Mouse (Mus musculus) limb, embryonic 12.5 days (tissue): ENCODE results near the gene 6430571L13Rik. TPM values are rescaled to one million over a fixed set of nuclear protein-coding genes. Genes with fewer than 3 reads are reported as not detected.

Experiments
- ATAC-seq: fragments of 200-750 bp; cut with Nextera tagmentation; 2 replicates; pipeline ENCODE4 v1.8.0; 2017; ENCODE audit warnings: low read depth, moderate TSS enrichment; ENCODE audit not compliant: insufficient number of reproducible peaks, insufficient read depth, low FRiP score, low TSS enrichment
- H3K27ac ChIP-seq: fragments of 300-500 bp; sonication (generic); 2 replicates; pipeline ENCODE4 v1.5.1; 2016; ENCODE audit warnings: mild to moderate bottlenecking, moderate library complexity
- H3K27me3 ChIP-seq: fragments of 300-500 bp; sonication (generic); 2 replicates; pipeline ENCODE4 v1.6.1; 2016; ENCODE audit warnings: mild to moderate bottlenecking, moderate library complexity
- H3K36me3 ChIP-seq: fragments of 300-500 bp; sonication (generic); 2 replicates; pipeline ENCODE4 v1.6.1; 2016; ENCODE audit warnings: mild to moderate bottlenecking, moderate library complexity
- H3K4me1 ChIP-seq: fragments of 300-500 bp; sonication (generic); replicated peaks from 2 replicates; pipeline ENCODE4 v1.6.1; 2016
- H3K4me2 ChIP-seq: fragments of 300-500 bp; sonication (generic); 2 replicates; pipeline ENCODE4 v1.6.1; 2016; ENCODE audit warnings: mild to moderate bottlenecking, moderate library complexity
- H3K4me3 ChIP-seq: fragments of 300-500 bp; sonication (generic); replicated peaks from 2 replicates; pipeline ENCODE4 v1.5.1; 2016; ENCODE audit warnings: mild to moderate bottlenecking
- H3K9ac ChIP-seq: fragments of 300-500 bp; sonication (generic); replicated peaks from 2 replicates; pipeline ENCODE4 v1.6.1; 2016; ENCODE audit warnings: mild to moderate bottlenecking, moderate library complexity
- H3K9me3 ChIP-seq: fragments of 300-500 bp; sonication (generic); 2 replicates; pipeline ENCODE4 v1.6.1; 2016; ENCODE audit warnings: mild to moderate bottlenecking, moderate library complexity
- WGBS: fragments of 180-500 bp; shearing (Covaris S2); methylation state at CpG from one replicate; pipeline ENCODE4 v1.1.7; 2016; 5-methylcytosine and 5-hydroxymethylcytosine counted together
- polyA plus RNA-seq: library from polyadenylated mRNA; unstranded; fragments of >200 nt; fragmentation: Nextera tagmentation; extraction: Ambion mirVana; gene quantifications from 2 replicates; pipeline ENCODE4 v1.2.1, GENCODE M21; 2016

Gene 6430571L13Rik
- polyA plus RNA-seq, 1 experiment from 2014 or later: 1.4 TPM

DNA sequence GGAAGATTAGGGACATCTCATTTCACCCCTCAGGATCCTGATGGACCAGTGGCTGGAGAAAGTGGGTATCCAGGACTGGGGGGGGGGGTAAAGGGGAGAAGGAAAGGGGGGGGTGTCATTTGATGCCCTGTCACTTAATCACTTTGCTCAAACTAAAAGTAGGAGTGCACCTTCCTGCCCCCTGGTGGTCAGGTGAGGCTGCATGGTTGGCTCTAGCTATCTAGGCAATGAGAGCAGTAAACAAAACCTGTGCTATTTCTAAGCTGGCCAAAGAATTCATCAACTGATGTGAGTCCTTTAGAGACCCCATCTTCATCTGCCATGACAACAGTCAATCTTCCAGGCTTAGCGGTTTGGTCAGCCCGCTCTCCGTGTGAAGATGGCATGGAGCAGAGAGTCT is 46.3 kb downstream of the 6430571L13Rik start:
- no peak overlapping the region for H3K4me3 ChIP-seq
- H3K36me3 ChIP-seq: no peaks in the 10 kb centered on the region
- no peak for ATAC-seq
- no peak overlapping the region for H3K27ac ChIP-seq
- peaks cover 11% of the 10 kb centered on the region; the same call in 1 of the 2 replicates for H3K4me1 ChIP-seq
- no peak overlapping the region for H3K4me2 ChIP-seq
- WGBS: 58% methylated on average over 3 of the region's 3 CpGs
- H3K27me3 ChIP-seq: peaks cover 82% of the 10 kb centered on the region
- H3K9me3 ChIP-seq: no peaks in the 10 kb centered on the region
- H3K9ac ChIP-seq: no peak overlapping the region

DNA sequence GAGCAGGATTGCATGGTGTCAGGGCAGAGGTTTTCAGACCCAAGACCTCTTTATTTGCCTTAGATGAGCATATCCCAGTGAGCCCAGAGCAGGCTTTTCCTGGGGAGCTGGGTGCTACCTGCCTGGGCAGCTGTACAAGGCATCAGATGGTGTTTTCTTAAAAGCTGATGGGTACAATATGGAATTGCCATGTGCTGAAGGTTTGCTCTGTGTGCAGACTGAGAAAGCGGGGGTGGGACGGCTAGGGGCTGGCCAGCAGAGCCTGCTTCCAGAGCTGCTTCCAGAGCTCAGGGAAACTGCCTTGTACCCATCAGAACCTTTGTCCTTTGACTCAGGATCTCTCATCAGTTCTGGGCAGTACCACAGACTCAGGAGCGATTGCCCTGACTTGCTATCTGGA is 47.3 kb downstream of the 6430571L13Rik start:
- Histone ChIP-seq H3K27ac (no peak overlapping the region), H3K9me3 (no peaks in the 10 kb centered on the region), H3K9ac (no peak overlapping the region), H3K4me1 (peaks cover 11% of the 10 kb centered on the region; the same call in 1 of the 2 replicates), H3K4me3 (no peak overlapping the region), H3K4me2 (no peak overlapping the region), H3K36me3 (no peaks in the 10 kb centered on the region), H3K27me3 (peaks cover 73% of the 10 kb centered on the region)
- no peak for ATAC-seq
- WGBS: 89% methylated on average over 3 of the region's 3 CpGs

DNA sequence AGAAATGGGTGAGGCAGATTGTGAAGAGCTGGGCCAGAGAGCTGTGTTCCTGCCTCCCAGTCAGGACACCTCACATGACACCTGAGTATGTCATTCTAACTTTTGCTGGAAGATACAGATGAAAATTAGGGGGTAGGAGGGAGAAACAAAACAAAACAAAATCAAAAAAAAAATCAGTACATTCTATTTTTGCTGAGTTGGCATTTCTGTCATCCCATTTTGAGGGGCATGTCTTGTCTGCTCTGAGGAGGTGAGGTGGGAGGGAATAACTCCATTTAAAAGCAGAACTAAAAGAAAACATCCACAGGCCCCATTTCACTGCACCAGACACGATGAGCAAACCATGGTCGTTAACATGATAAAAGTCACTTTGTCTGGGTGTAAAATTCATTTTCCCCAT is 47.9 kb downstream of the 6430571L13Rik start:
- H3K9ac ChIP-seq: no peak overlapping the region
- WGBS: 55% methylated on average over 2 of the region's 2 CpGs
- no peak overlapping the region for H3K27ac ChIP-seq
- H3K4me1 ChIP-seq: peaks cover 11% of the 10 kb centered on the region; the same call in 1 of the 2 replicates
- H3K4me3 ChIP-seq: no peak overlapping the region
- no peak overlapping the region for H3K4me2 ChIP-seq
- H3K9me3 ChIP-seq: no peaks in the 10 kb centered on the region
- no peaks in the 10 kb centered on the region for H3K36me3 ChIP-seq
- peaks cover 70% of the 10 kb centered on the region for H3K27me3 ChIP-seq
- ATAC-seq: no peak

DNA sequence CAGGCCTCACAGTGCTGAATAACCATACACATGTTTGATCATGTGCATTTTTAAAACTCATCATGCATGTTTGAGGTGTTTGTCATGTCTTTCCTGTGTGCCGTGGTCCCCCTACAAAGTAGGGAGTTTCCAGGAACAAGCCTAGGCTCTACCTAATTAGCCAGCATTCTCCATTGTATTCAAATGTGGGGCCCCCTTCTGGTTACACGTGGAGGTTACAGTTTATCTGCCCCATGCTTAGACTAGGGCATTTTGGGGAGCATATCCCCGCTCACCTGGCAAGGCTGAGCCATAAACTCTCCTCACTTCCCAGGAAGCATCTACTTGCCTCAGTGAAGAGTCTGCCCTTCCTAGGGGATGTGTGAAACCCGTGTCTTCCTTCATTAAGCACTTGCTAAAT is 56.0 kb downstream of the 6430571L13Rik start:
- Histone ChIP-seq H3K4me2 (no peak overlapping the region), H3K27me3 (peaks cover 73% of the 10 kb centered on the region)
- WGBS: 36% methylated on average over 4 of the region's 4 CpGs

DNA sequence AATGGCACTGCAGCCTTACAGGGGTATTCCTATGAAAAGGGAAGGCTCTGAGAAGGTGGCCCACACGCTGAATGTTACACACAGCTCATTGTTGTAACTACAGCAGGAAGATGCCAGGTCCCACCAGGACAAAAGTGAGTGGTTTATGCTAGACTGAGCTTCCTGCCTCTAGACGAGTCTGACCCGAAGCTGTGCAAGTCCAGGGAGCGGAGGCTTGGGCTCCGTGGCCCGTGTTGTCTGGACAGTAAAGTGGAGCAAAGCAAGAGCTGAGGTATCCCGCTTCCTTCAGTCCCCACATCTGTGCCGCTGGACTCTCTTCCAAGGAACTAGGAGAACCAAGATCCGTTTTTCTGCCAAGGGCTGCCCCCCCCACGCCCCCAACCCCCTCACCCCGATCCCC is 58.6 kb downstream of the 6430571L13Rik start:
- Histone ChIP-seq H3K4me3 (peak overlapping the region; percentile 63), H3K27me3 (peaks cover 95% of the 10 kb centered on the region), H3K9ac (no peak overlapping the region), H3K4me2 (peak overlapping the region; percentile 95), H3K36me3 (no peaks in the 10 kb centered on the region), H3K9me3 (no peaks in the 10 kb centered on the region), H3K27ac (no peak overlapping the region), H3K4me1 (peaks cover 11% of the 10 kb centered on the region)
- ATAC-seq: no peak
- 22% methylated on average over 11 of the region's 11 CpGs for WGBS

More for the DNA sequence above, 56.0 kb downstream of the 6430571L13Rik start:
- Histone ChIP-seq H3K4me1 (peaks cover 11% of the 10 kb centered on the region), H3K36me3 (no peaks in the 10 kb centered on the region), H3K27ac (no peak overlapping the region), H3K9ac (no peak overlapping the region), H3K4me3 (no peak overlapping the region), H3K9me3 (no peaks in the 10 kb centered on the region)
- ATAC-seq: no peak

DNA sequence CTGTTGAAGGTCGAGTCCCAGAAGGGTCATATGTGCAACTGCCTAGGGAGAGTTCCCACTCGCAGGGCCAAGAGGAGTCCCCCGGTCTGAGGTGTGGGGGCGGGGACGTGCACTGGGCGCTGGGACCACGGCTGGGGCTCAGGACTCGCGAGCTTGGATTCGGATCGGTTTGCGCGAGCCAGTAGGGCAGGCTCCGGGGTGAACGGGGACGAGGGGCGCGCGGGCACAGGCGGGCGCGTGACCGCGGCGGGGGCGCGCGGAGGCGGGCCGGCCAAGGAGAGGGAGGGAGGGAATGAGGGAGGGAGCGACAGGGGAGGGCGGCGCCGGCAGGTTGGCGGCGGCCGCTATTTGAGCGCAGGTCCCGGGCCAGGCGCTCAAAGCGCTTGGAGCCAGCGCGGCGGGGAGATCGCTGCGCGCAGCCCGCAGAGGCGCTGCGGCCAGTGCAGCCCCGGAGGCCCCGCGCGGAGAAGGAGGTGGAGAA is 59.1 kb downstream of the 6430571L13Rik start, which contains the start of gene Cacna2d2:
Gene Cacna2d2, plus strand, starts transcription at position 122 of the 481 bp plus-strand sequence.
- peak within 1 kb of the TSS; percentile 52 for H3K9ac ChIP-seq
- H3K4me2 ChIP-seq: peak within 1 kb of the TSS; percentile 95
- H3K4me1 ChIP-seq: peaks cover 11% of the 10 kb centered on the region
- ATAC-seq: peak; percentile 49
- H3K27ac ChIP-seq: no peak within 1 kb of the TSS
- no peaks in the 10 kb centered on the region for H3K9me3 ChIP-seq
- H3K27me3 ChIP-seq: peaks cover 99% of the 10 kb centered on the region
- peak within 1 kb of the TSS; percentile 63 for H3K4me3 ChIP-seq
- no peaks in the 10 kb centered on the region for H3K36me3 ChIP-seq
- WGBS: under 1% methylated on average over 44 of the region's 54 CpGs

GRCm38 (mm10) chr9:107400060-107400511 is 59.7 kb downstream of the 6430571L13Rik start:
- H3K27ac ChIP-seq: no peak overlapping the region
- H3K4me1 ChIP-seq: peaks cover 11% of the 10 kb centered on the region
- under 1% methylated on average over 40 of the region's 45 CpGs for WGBS
- H3K27me3 ChIP-seq: peaks cover 97% of the 10 kb centered on the region
- H3K4me2 ChIP-seq: peak overlapping the region; percentile 95
- H3K9me3 ChIP-seq: no peaks in the 10 kb centered on the region
- no peaks in the 10 kb centered on the region for H3K36me3 ChIP-seq
- H3K4me3 ChIP-seq: peak overlapping the region; percentile 63
- peak; percentile 33; the same call in 1 of the 2 replicates for ATAC-seq
- H3K9ac ChIP-seq: peak overlapping the region; percentile 52

DNA sequence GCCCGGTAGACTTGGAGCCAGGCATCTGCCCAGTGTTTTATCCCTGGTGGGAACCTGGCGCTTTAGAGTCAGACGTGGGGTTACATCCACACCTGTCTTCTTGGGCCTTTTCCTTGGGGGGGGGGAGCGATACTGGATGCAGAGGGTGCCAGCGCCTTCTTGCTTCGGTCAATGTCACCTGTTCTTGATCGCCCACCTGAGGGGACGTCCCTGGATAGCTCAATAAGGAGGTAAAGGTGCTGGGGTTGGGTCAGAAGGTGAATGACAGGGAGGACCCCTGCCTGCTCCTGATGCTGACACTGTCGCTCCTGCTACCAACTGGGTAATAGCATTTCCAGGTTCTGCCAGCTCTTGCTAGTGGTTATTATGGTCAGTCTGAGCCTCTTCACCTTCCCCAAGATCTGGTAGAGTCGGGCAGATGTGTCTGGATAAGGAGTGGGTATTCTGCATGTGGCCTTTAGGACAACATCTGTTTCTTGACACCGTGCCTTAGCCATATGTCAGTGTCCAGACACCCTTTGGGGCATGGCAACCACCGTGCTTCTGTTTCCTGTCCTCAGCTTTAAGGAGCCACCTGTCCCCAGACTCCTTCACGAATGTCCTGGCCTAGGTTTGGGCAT is 60.4 kb downstream of the 6430571L13Rik start:
- H3K4me1 ChIP-seq: peaks cover 11% of the 10 kb centered on the region
- no peak overlapping the region for H3K27ac ChIP-seq
- peak overlapping the region; percentile 63 for H3K4me3 ChIP-seq
- H3K27me3 ChIP-seq: peaks cover 96% of the 10 kb centered on the region
- H3K36me3 ChIP-seq: no peaks in the 10 kb centered on the region
- ATAC-seq: no peak
- WGBS: 7% methylated on average over 13 of the region's 13 CpGs
- H3K9me3 ChIP-seq: no peaks in the 10 kb centered on the region
- H3K9ac ChIP-seq: peak overlapping the region; percentile 52; the same call in 1 of the 2 replicates
- peak overlapping the region; percentile 95 for H3K4me2 ChIP-seq

Other genes with a start within 250 kb of the 6430571L13Rik start
- gene Dock3, start 108.7 kb upstream of the 6430571L13Rik start, polyA plus RNA-seq: 0.65 and 1.0 TPM in 2 replicates
- gene Mapkapk3, start 50.7 kb upstream of the 6430571L13Rik start, polyA plus RNA-seq: 5.5 and 6.7 TPM in 2 replicates
- gene Cish, start 44.6 kb upstream of the 6430571L13Rik start, polyA plus RNA-seq: 4.2 and 8.1 TPM in 2 replicates
- gene Hemk1, start 2.3 kb upstream of the 6430571L13Rik start, polyA plus RNA-seq: 10.6 and 11.6 TPM in 2 replicates
- 0.37 and 0.49 TPM in 2 replicates for gene Cacna2d2, start 59.0 kb downstream of the 6430571L13Rik start, polyA plus RNA-seq
- gene Tmem115, start 193.3 kb downstream of the 6430571L13Rik start, polyA plus RNA-seq: 47.0 and 47.7 TPM in 2 replicates
- gene Cyb561d2, start 201.6 kb downstream of the 6430571L13Rik start, polyA plus RNA-seq: 15.3 and 15.6 TPM in 2 replicates
- 38.6 and 40.1 TPM in 2 replicates for gene Nprl2, start 201.6 kb downstream of the 6430571L13Rik start, polyA plus RNA-seq
- 1.2 and 1.7 TPM in 2 replicates for gene Zmynd10, start 206.7 kb downstream of the 6430571L13Rik start, polyA plus RNA-seq
- gene Rassf1, start 211.0 kb downstream of the 6430571L13Rik start, polyA plus RNA-seq: 59.8 and 64.8 TPM in 2 replicates
- 50.6 and 52.6 TPM in 2 replicates for gene Tusc2, start 222.7 kb downstream of the 6430571L13Rik start, polyA plus RNA-seq
- 127 and 128 TPM in 2 replicates for gene Hyal2, start 227.3 kb downstream of the 6430571L13Rik start, polyA plus RNA-seq
- gene Hyal1, start 236.3 kb downstream of the 6430571L13Rik start, polyA plus RNA-seq: 13.7 and 14.9 TPM in 2 replicates
- 14.3 and 16.1 TPM in 2 replicates for gene Naa80, start 238.3 kb downstream of the 6430571L13Rik start, polyA plus RNA-seq
- gene Hyal3, start 240.2 kb downstream of the 6430571L13Rik start, polyA plus RNA-seq: 1.3 and 1.4 TPM in 2 replicates
- gene Ifrd2, start 247.0 kb downstream of the 6430571L13Rik start, polyA plus RNA-seq: 38.5 and 40.2 TPM in 2 replicates